Mouse (Mus musculus) kidney, postnatal 0 days (tissue): ENCODE measurements at regions not wholly inside any gene's neighbourhood (a gene's known extent, or its start where the extent isn't known, plus 50 kb on each side); places are given as distances from the start of the nearest gene placed in this dataset.

Experiments
- ATAC-seq: fragments of 200-750 bp; cut with Nextera tagmentation; replicated peaks from 2 replicates; pipeline ENCODE4 v1.8.0; 2017; ENCODE audit warnings: low read depth, moderate number of reproducible peaks, moderate TSS enrichment, moderate library complexity; ENCODE audit not compliant: low FRiP score
- DNase-seq: peaks from one replicate; pipeline ENCODE4 v3.0.0-alpha.2; 2016; ENCODE audit warnings: low spot score
- H3K27ac ChIP-seq: fragments of 300-500 bp; sonication (generic); 2 replicates; pipeline ENCODE4 v1.5.1; 2014; ENCODE audit warnings: mild to moderate bottlenecking
- H3K27me3 ChIP-seq: fragments of 300-500 bp; sonication (generic); 2 replicates; pipeline ENCODE4 v1.6.1; 2014; ENCODE audit warnings: low read length, mixed read lengths; ENCODE audit not compliant: insufficient read depth
- H3K36me3 ChIP-seq: fragments of 300-500 bp; sonication (generic); 2 replicates; pipeline ENCODE4 v1.6.1; 2014; ENCODE audit warnings: low read length, mixed read lengths; ENCODE audit not compliant: insufficient read depth
- H3K4me1 ChIP-seq: fragments of 300-500 bp; sonication (generic); replicated peaks from 2 replicates; pipeline ENCODE4 v1.6.1; 2014; ENCODE audit warnings: antibody characterized with exemption, low read length, mixed read lengths; ENCODE audit not compliant: insufficient read depth
- H3K4me2 ChIP-seq: fragments of 300-500 bp; sonication (generic); 2 replicates; pipeline ENCODE4 v1.6.1; 2014; ENCODE audit warnings: mild to moderate bottlenecking, low read length, moderate library complexity, mixed read lengths
- H3K4me3 ChIP-seq: fragments of 300-500 bp; sonication (generic); replicated peaks from 2 replicates; pipeline ENCODE4 v1.5.1; 2014; ENCODE audit warnings: low read depth, low read length
- H3K9ac ChIP-seq: fragments of 300-500 bp; sonication (generic); 2 replicates; pipeline ENCODE4 v1.6.1; 2014; ENCODE audit warnings: low read depth, low read length
- H3K9me3 ChIP-seq: fragments of 300-500 bp; sonication (generic); replicated peaks from 2 replicates; pipeline ENCODE4 v1.6.1; 2016; ENCODE audit warnings: low read length, inconsistent platforms, mixed read lengths
- CTCF ChIP-seq: IDR thresholded peaks from 2 replicates; pipeline ENCODE4 v1.5.1; 2016; ENCODE audit warnings: antibody characterized with exemption, low read depth, mild to moderate bottlenecking, moderate library complexity
- WGBS: fragments of 180-500 bp; shearing (Covaris S2); extraction: QIAGEN DNeasy Blood & Tissue Kit; methylation state at CpG from one replicate; pipeline ENCODE4 v1.1.7; 2014; 5-methylcytosine and 5-hydroxymethylcytosine counted together

DNA sequence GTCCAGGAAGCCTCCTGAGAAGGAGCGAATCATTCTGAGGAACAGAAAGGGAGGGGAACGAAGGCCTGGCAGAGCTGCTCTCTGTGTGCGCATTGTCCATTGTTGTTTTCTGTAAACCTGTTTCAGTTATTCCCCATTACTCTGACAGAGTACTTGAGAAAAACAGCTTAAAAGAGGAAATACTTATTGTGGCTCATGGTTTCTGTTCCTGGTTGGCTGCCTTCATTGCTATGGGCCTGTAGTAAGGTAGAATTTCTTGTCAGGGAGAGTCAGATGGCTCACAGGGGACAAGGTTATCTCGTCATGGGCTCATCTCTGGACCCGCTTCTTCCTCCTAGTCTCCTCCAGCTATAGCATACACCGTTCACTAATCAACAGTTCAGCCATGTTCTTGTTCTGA is 2112.9 kb downstream of the 4930444P10Rik start:
- H3K9me3 ChIP-seq = no peaks in the 10 kb centered on the region
- H3K4me2 ChIP-seq = no peak overlapping the region
- H3K4me3 ChIP-seq = no peak overlapping the region
- no peaks in the 10 kb centered on the region for H3K27me3 ChIP-seq
- H3K27ac ChIP-seq = no peak overlapping the region
- no peak for TF ChIP-seq CTCF
- WGBS = 79% methylated on average over 6 of the region's 6 CpGs
- no peak overlapping the region for H3K9ac ChIP-seq
- ATAC-seq (no peak), DNase-seq (no peak)
- H3K4me1 ChIP-seq = no peaks in the 10 kb centered on the region
- no peaks in the 10 kb centered on the region for H3K36me3 ChIP-seq

DNA sequence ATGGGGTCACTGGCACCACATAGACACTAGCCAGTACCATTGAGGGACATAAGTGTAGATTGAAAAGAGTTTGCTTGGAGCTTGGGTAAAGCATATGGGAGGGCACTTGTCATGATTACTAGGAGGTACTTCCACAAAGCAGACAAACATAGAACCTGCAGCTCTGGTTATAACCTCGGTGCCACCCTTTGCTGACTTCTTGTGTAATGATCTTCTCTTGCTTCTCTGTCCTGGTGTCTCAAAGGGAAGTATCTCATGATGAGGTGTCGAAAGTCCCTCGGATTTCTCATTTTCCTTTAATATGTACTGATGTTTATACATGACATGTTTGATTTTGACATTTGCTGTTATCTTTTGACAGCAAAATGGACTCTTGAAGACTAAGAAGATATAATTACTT is 2114.5 kb downstream of the 4930444P10Rik start:
- no peak for TF ChIP-seq CTCF
- no peak overlapping the region for H3K4me2 ChIP-seq
- no peaks in the 10 kb centered on the region for H3K9me3 ChIP-seq
- no peak for ATAC-seq
- no peak overlapping the region for H3K27ac ChIP-seq
- no peak overlapping the region for H3K4me3 ChIP-seq
- 94% methylated on average over 3 of the region's 3 CpGs for WGBS
- no peaks in the 10 kb centered on the region for H3K4me1 ChIP-seq
- DNase-seq = no peak
- no peaks in the 10 kb centered on the region for H3K36me3 ChIP-seq
- H3K9ac ChIP-seq = no peak overlapping the region
- H3K27me3 ChIP-seq = no peaks in the 10 kb centered on the region

DNA sequence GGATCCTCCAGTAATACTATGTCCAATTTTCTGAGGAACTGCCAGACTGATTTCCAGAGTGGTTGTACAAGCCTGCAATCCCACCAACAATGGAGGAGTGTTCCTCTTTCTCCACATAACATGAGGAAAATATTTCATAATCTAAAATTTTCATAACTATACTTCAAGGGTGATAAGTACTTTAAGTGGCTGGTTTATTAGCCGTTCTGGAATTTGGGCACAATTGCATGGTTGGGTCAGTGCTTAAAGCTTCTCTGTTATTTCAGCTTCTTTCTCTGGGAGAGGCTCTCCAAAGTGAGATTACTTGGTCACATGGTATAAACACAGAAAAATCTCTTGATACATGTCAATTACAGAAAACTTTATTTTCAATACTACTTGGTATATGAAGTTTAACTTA is 2115.9 kb downstream of the 4930444P10Rik start:
- Histone ChIP-seq H3K36me3 (no peaks in the 10 kb centered on the region), H3K9ac (no peak overlapping the region), H3K4me3 (no peak overlapping the region), H3K27me3 (no peaks in the 10 kb centered on the region), H3K4me2 (no peak overlapping the region), H3K4me1 (no peaks in the 10 kb centered on the region), H3K27ac (no peak overlapping the region), H3K9me3 (no peaks in the 10 kb centered on the region)
- ATAC-seq (no peak), DNase-seq (no peak)
- 88% methylated on average over 1 of the region's 1 CpGs for WGBS
- TF ChIP-seq CTCF = no peak

DNA sequence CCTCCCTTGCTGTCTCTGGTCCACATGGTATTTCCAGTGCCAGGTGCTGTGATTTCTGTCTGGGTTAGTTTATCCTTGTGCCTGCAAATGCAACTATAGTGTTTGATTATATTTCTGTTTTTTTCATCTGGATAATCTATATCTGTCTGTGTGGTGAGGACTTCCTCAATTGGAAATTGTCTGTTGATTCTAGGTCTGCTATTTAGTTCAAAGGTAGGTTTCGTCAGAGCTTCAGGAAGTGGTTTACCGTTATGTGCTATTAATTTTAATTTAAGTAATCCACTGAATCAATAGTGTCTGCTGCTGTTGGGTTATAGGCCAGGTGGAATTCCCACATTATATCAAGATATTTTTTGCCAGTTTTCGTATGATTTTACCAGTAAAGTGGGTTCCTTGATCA is 2143.9 kb downstream of the 4930444P10Rik start:
- Histone ChIP-seq H3K4me2 (no peak overlapping the region), H3K4me3 (no peak overlapping the region), H3K9ac (no peak overlapping the region), H3K9me3 (no peaks in the 10 kb centered on the region), H3K36me3 (no peaks in the 10 kb centered on the region), H3K4me1 (no peaks in the 10 kb centered on the region), H3K27ac (no peak overlapping the region), H3K27me3 (no peaks in the 10 kb centered on the region)
- DNase-seq (no peak), ATAC-seq (no peak)
- 94% methylated on average over 3 of the region's 3 CpGs for WGBS
- TF ChIP-seq CTCF = no peak

DNA sequence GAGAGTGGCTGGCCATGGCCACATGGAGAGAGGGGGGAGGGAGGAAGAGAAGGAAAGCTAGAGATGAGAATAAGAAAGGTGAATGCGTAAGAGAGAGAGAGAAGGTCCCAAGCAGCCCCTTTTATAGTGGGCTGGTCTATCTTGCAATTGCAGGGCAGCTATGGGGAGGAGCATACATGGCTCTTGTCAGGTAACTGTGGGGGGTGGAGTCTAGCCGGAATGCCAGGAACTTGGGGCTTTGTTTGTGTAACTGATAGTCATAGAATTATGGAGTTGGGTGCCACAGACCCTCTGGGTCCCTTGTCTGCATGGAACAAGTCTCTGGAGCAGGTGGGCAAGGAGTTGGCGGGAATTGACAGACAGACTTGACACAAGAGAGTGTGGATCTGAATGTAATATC is 2151.8 kb downstream of the 4930444P10Rik start:
- Histone ChIP-seq H3K36me3 (no peaks in the 10 kb centered on the region), H3K27ac (no peak overlapping the region), H3K27me3 (no peaks in the 10 kb centered on the region), H3K4me2 (no peak overlapping the region), H3K4me3 (no peak overlapping the region), H3K4me1 (no peaks in the 10 kb centered on the region), H3K9me3 (no peaks in the 10 kb centered on the region), H3K9ac (no peak overlapping the region)
- WGBS = 95% methylated on average over 3 of the region's 3 CpGs
- no peak for DNase-seq
- no peak for ATAC-seq
- TF ChIP-seq CTCF = no peak

DNA sequence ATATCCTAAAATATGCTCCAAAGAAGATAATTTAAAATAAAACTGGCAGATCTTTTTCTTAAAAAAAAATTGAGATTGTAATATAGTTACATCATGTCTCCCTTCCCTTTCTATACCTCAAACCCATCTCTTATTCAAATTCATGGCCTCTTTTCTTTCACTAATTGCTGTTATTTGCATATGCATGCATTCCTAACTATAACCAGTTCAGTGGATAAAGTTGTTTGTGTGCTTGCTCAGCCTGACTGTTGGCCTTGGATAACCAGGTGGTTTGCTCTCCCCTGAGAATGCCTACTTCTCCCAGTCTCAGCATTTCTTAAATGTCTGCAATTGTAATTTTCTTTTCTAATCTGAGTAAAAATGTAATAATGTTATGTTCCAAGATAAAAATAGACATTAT is 2154.8 kb downstream of the 4930444P10Rik start:
- TF ChIP-seq CTCF = no peak
- Histone ChIP-seq H3K36me3 (no peaks in the 10 kb centered on the region), H3K9me3 (no peaks in the 10 kb centered on the region), H3K4me2 (no peak overlapping the region), H3K9ac (no peak overlapping the region), H3K27me3 (no peaks in the 10 kb centered on the region), H3K4me1 (no peaks in the 10 kb centered on the region), H3K27ac (no peak overlapping the region), H3K4me3 (no peak overlapping the region)
- DNase-seq (no peak), ATAC-seq (no peak)

DNA sequence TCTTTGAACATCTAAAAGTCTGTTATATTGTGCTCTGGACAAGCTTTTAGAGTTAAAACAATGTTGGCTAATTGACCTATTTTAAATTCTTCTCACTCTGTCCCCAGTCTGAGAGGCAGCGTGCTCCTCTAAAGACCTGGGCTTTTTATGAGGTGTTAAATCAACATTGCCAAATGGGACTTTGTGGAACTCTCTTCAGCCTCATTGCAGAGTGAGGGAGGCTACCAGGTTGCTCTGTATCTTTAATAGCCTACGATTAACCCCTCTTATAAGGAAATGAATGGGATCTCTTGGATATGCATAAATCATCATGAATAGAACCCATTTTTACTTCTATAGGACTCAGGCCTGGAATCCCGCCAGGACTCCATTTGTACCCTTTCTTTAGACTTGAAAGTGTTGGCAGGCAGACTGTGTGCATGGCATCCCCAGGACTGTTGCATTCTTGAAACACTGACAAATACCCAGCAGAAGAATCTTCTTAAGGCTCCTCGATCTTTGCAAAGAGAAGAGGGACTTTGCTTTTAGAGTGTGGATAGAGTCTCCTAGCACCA is 2157.1 kb downstream of the 4930444P10Rik start:
- Histone ChIP-seq H3K4me2 (no peak overlapping the region), H3K27me3 (no peaks in the 10 kb centered on the region), H3K9ac (no peak overlapping the region), H3K27ac (no peak overlapping the region), H3K4me1 (no peaks in the 10 kb centered on the region), H3K4me3 (no peak overlapping the region), H3K36me3 (no peaks in the 10 kb centered on the region), H3K9me3 (no peaks in the 10 kb centered on the region)
- ATAC-seq (no peak), DNase-seq (no peak)
- WGBS = 14% methylated on average over 4 of the region's 4 CpGs
- TF ChIP-seq CTCF = no peak
